Mouse (Mus musculus) embryonic facial prominence, embryonic 12.5 days (tissue): ENCODE data around the gene Stradb. TPM values are rescaled to one million over a fixed set of nuclear protein-coding genes. Genes with fewer than 3 reads are reported as not detected.

Experiments used
- ATAC-seq: fragments of 200-750 bp; cut with Nextera tagmentation; 2 replicates; pipeline ENCODE4 v1.8.0; 2017; ENCODE audit not compliant: insufficient number of reproducible peaks, insufficient read depth, low FRiP score, low TSS enrichment
- H3K27ac ChIP-seq: fragments of 300-500 bp; sonication (generic); 2 replicates; pipeline ENCODE4 v1.5.1; 2016; ENCODE audit warnings: mild to moderate bottlenecking
- H3K27me3 ChIP-seq: fragments of 300-500 bp; sonication (generic); 2 replicates; pipeline ENCODE4 v1.6.1; 2016; ENCODE audit warnings: mild to moderate bottlenecking, moderate library complexity
- H3K36me3 ChIP-seq: fragments of 300-500 bp; sonication (generic); 2 replicates; pipeline ENCODE4 v1.6.1; 2016; ENCODE audit warnings: mild to moderate bottlenecking
- H3K4me1 ChIP-seq: fragments of 300-500 bp; sonication (generic); 2 replicates; pipeline ENCODE4 v1.6.1; 2016
- H3K4me2 ChIP-seq: fragments of 300-500 bp; sonication (generic); replicated peaks from 2 replicates; pipeline ENCODE4 v1.6.1; 2016; ENCODE audit warnings: mild to moderate bottlenecking, moderate library complexity
- H3K4me3 ChIP-seq: fragments of 300-500 bp; sonication (generic); 2 replicates; pipeline ENCODE4 v1.5.1; 2016; ENCODE audit warnings: mild to moderate bottlenecking
- H3K9ac ChIP-seq: fragments of 300-500 bp; sonication (generic); 2 replicates; pipeline ENCODE4 v1.6.1; 2016; ENCODE audit warnings: mild to moderate bottlenecking, moderate library complexity
- H3K9me3 ChIP-seq: fragments of 300-500 bp; sonication (generic); 2 replicates; pipeline ENCODE4 v1.6.1; 2016; ENCODE audit warnings: mild to moderate bottlenecking, moderate library complexity
- WGBS: fragments of 180-500 bp; shearing (Covaris S2); methylation state at CpG from one replicate; pipeline ENCODE4 v1.1.7; 2016; 5-methylcytosine and 5-hydroxymethylcytosine counted together
- polyA plus RNA-seq: library from polyadenylated mRNA; unstranded; fragments of >200 nt; fragmentation: Nextera tagmentation; extraction: Ambion mirVana; gene quantifications from 2 replicates; pipeline ENCODE4 v1.2.1, GENCODE M21; 2016

The Stradb gene
- polyA plus RNA-seq, 1 experiment from 2014 or later = 30.8 TPM

DNA sequence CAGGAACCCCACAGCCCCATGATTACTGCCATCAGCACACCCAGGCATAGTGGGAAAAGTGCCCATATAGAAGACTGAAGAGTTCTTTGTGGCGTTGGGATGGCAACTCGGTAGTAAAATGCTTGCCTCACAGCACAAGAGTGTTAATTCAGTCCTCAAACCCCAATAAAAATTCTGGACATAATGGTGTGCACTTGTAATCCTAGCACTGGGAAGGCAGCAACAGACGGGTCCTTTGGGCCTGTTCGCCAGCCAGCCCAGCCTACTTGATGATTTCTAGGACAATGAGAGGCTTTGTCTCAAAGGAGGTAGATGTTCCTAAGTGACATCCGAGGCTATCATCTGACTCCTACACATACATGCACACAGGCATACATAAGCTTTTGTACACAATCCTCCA is 64.4 kb downstream of the Stradb start:
- Histone ChIP-seq H3K36me3 (no peaks in the 10 kb centered on the region), H3K27me3 (no peaks in the 10 kb centered on the region), H3K9ac (no peak overlapping the region), H3K4me2 (no peak overlapping the region), H3K9me3 (no peaks in the 10 kb centered on the region), H3K4me1 (no peaks in the 10 kb centered on the region), H3K27ac (no peak overlapping the region), H3K4me3 (no peak overlapping the region)
- no peak for ATAC-seq
- 63% methylated on average over 5 of the region's 5 CpGs for WGBS

Other genes starting within 250 kb of the Stradb start
- gene Casp8, start 178.1 kb upstream of the Stradb start, polyA plus RNA-seq = 23.7 and 28.9 TPM in 2 replicates
- 12.6 and 13.5 TPM in 2 replicates for gene Trak2, start 92 bp upstream of the Stradb start, polyA plus RNA-seq
- gene C2cd6, start 121.4 kb downstream of the Stradb start, polyA plus RNA-seq = not detected in 2 replicates
- gene Tmem237, start 146.9 kb downstream of the Stradb start, polyA plus RNA-seq = 35.6 and 37.0 TPM in 2 replicates
- 0.19 and 0.32 TPM in 2 replicates for gene Mpp4, start 189.9 kb downstream of the Stradb start, polyA plus RNA-seq